Mouse (Mus musculus) testis, adult 2 months (tissue): ENCODE data around the gene Ankrd23. TPM values are rescaled to one million over a fixed set of nuclear protein-coding genes. Genes with fewer than 3 reads are reported as not detected.
"Not testable (repeated sequence)": the region's sequence is repeated elsewhere in the genome, so short reads cannot be mapped to it uniquely, and the experiment has no call there.

Source experiments
- H3K27ac ChIP-seq: fragments of 200-500 bp; 2 replicates; pipeline ENCODE4 v1.5.1; 2012; ENCODE audit warnings: low read depth, low read length; ENCODE audit not compliant: control insufficient read depth, insufficient read depth
- H3K27me3 ChIP-seq: fragments of 200-500 bp; 2 replicates; pipeline ENCODE4 v1.6.1; 2012; ENCODE audit warnings: mild to moderate bottlenecking, low read length, moderate library complexity; ENCODE audit not compliant: control insufficient read depth, insufficient read depth
- H3K36me3 ChIP-seq: fragments of 200-500 bp; 2 replicates; pipeline ENCODE4 v1.6.1; 2012; ENCODE audit warnings: mild to moderate bottlenecking, low read length; ENCODE audit not compliant: control insufficient read depth, insufficient read depth
- H3K4me1 ChIP-seq: fragments of 200-500 bp; 2 replicates; pipeline ENCODE4 v1.6.1; 2012; ENCODE audit warnings: low read length; ENCODE audit not compliant: control insufficient read depth, insufficient read depth
- H3K4me3 ChIP-seq: fragments of 200-500 bp; 2 replicates; pipeline ENCODE4 v1.5.1; 2012; ENCODE audit warnings: low read depth, mild to moderate bottlenecking, low read length, moderate library complexity, mixed read lengths; ENCODE audit not compliant: control insufficient read depth
- CTCF ChIP-seq: fragments of 200-500 bp; IDR thresholded peaks from 2 replicates; pipeline ENCODE4 v1.5.1; 2012; ENCODE audit warnings: low read depth, mild to moderate bottlenecking, inconsistent platforms, low read length, moderate library complexity; ENCODE audit not compliant: control insufficient read depth, insufficient read depth, insufficient replicate concordance
- POLR2A ChIP-seq: fragments of 200-500 bp; IDR thresholded peaks from 2 replicates; pipeline ENCODE4 v1.6.1; 2012; ENCODE audit warnings: low read depth, mild to moderate bottlenecking, inconsistent platforms, low read length, moderate library complexity; ENCODE audit not compliant: control insufficient read depth
- polyA plus RNA-seq: library from polyadenylated mRNA; depleted of rRNA; stranded (reverse); fragments of >200 nt; gene quantifications from 2 replicates; pipeline ENCODE4 v1.2.3, GENCODE M21; 2012; rRNA removed

Ankrd23 gene
- 11.0 and 11.5 TPM in 2 replicates for polyA plus RNA-seq

- H3K27ac ChIP-seq, H3K4me3 ChIP-seq, H3K36me3 ChIP-seq, H3K27me3 ChIP-seq, H3K4me1 ChIP-seq: not testable (repeated sequence)
These were observed at the start of gene Ankrd23 for GRCm38 (mm10) chr1:36536783-36537182. Gene Ankrd23, minus strand, starts transcription at chr1:36536883.

GRCm38 (mm10) chr1:36586288-36586687 lies 49.6 kb upstream of the Ankrd23 start:
- no peaks in the 10 kb centered on the region for H3K27me3 ChIP-seq
- H3K36me3 ChIP-seq, result no peaks in the 10 kb centered on the region; the same call in 1 of the 2 replicates
- H3K27ac ChIP-seq, result no peak overlapping the region
- H3K4me3 ChIP-seq, result no peak overlapping the region
- no peak for TF ChIP-seq CTCF
- no peak for TF ChIP-seq POLR2A
- H3K4me1 ChIP-seq, result no peaks in the 10 kb centered on the region

- H3K27ac ChIP-seq, result no peak overlapping the region
- H3K4me3 ChIP-seq, result no peak overlapping the region
- H3K27me3 ChIP-seq, result no peaks in the 10 kb centered on the region
- TF ChIP-seq POLR2A (no peak), CTCF (no peak)
- H3K4me1 ChIP-seq, result peaks cover 4% of the 10 kb centered on the region; the same call in 1 of the 2 replicates
- H3K36me3 ChIP-seq, result no peaks in the 10 kb centered on the region; the same call in 1 of the 2 replicates
These were observed 46.9 kb upstream of the Ankrd23 start for GRCm38 (mm10) chr1:36583408-36584116.

GRCm38 (mm10) chr1:36582211-36582610 lies 45.5 kb upstream of the Ankrd23 start:
- no peak overlapping the region for H3K27ac ChIP-seq
- H3K4me1 ChIP-seq, result peaks cover 4% of the 10 kb centered on the region; the same call in 1 of the 2 replicates
- no peaks in the 10 kb centered on the region; the same call in 1 of the 2 replicates for H3K36me3 ChIP-seq
- no peak for TF ChIP-seq CTCF
- no peak for TF ChIP-seq POLR2A
- no peak overlapping the region for H3K4me3 ChIP-seq
- H3K27me3 ChIP-seq, result no peaks in the 10 kb centered on the region

GRCm38 (mm10) chr1:36581260-36581659 lies 44.6 kb upstream of the Ankrd23 start:
- no peaks in the 10 kb centered on the region for H3K27me3 ChIP-seq
- peaks cover 4% of the 10 kb centered on the region; the same call in 1 of the 2 replicates for H3K4me1 ChIP-seq
- TF ChIP-seq POLR2A, result no peak
- no peak for TF ChIP-seq CTCF
- H3K27ac ChIP-seq, result peak overlapping the region; percentile 36; the same call in 1 of the 2 replicates
- H3K4me3 ChIP-seq, result no peak overlapping the region
- no peaks in the 10 kb centered on the region; the same call in 1 of the 2 replicates for H3K36me3 ChIP-seq

GRCm38 (mm10) chr1:36580384-36581207 lies 43.9 kb upstream of the Ankrd23 start:
- H3K27ac ChIP-seq, result peak overlapping the region; percentile 36
- H3K36me3 ChIP-seq, result no peaks in the 10 kb centered on the region; the same call in 1 of the 2 replicates
- H3K27me3 ChIP-seq, result no peaks in the 10 kb centered on the region
- TF ChIP-seq CTCF (no peak), POLR2A (no peak; the same call in 1 of the 2 replicates)
- no peak overlapping the region for H3K4me3 ChIP-seq
- peaks cover 4% of the 10 kb centered on the region; the same call in 1 of the 2 replicates for H3K4me1 ChIP-seq

- peaks cover 4% of the 10 kb centered on the region; the same call in 1 of the 2 replicates for H3K4me1 ChIP-seq
These were observed 43.3 kb upstream of the Ankrd23 start for GRCm38 (mm10) chr1:36579974-36580383.

More at GRCm38 (mm10) chr1:36579974-36580383, 43.3 kb upstream of the Ankrd23 start:
- Histone ChIP-seq H3K4me3 (no peak overlapping the region), H3K36me3 (no peaks in the 10 kb centered on the region; the same call in 1 of the 2 replicates), H3K27me3 (no peaks in the 10 kb centered on the region), H3K27ac (no peak overlapping the region)
- no peak for TF ChIP-seq CTCF
- TF ChIP-seq POLR2A, result no peak
